10 mouse cellular contexts compared by ENCODE assay signal in genomic region chr3:122184109-122184508, GRCm38 (mm10).
DNase-seq lines count a peak whose midpoint lies in the region; ATAC-seq lines count a peak whose summit lies in the region.
"Had no signal": no experiment of that assay in that cellular context is flagged by ENCODE, and none has a peak within 500 bp of the region (broad histone marks: within the 10 kb centered on the region; RNA-seq: fewer than 3 reads in every experiment).

No protein-coding gene starts in this region.

- H3K27me3 ChIP-seq in embryonic facial prominence, embryonic 12.5 days = no peaks in the 10 kb centered on the region
- H3K27me3 ChIP-seq: midbrain, embryonic 15.5 days had no signal

- no peak overlapping the region for H3K4me2 ChIP-seq in embryonic facial prominence, embryonic 12.5 days (replicated peaks)
- H3K4me2 ChIP-seq: midbrain, embryonic 15.5 days had no signal

- H3K4me3 ChIP-seq in embryonic facial prominence, embryonic 12.5 days = no peak overlapping the region
- H3K4me3 ChIP-seq: heart, embryonic 10.5 days; midbrain, embryonic 15.5 days had no signal

- H3K27ac ChIP-seq in embryonic facial prominence, embryonic 12.5 days = no peak overlapping the region
- H3K27ac ChIP-seq: heart, embryonic 10.5 days; midbrain, embryonic 15.5 days had no signal

- H3K36me3 ChIP-seq in embryonic facial prominence, embryonic 12.5 days = no peaks in the 10 kb centered on the region
- H3K36me3 ChIP-seq: heart, embryonic 10.5 days; midbrain, embryonic 15.5 days had no signal

- H3K9ac ChIP-seq in embryonic facial prominence, embryonic 12.5 days = no peak overlapping the region
- H3K9ac ChIP-seq: midbrain, embryonic 15.5 days had no signal

- H3K4me1 ChIP-seq in embryonic facial prominence, embryonic 12.5 days = no peaks in the 10 kb centered on the region
- H3K4me1 ChIP-seq: heart, embryonic 10.5 days; midbrain, embryonic 15.5 days had no signal

- H3K9me3 ChIP-seq in embryonic facial prominence, embryonic 12.5 days = no peaks in the 10 kb centered on the region
- H3K9me3 ChIP-seq: heart, embryonic 10.5 days; midbrain, embryonic 15.5 days had no signal

- WGBS in embryonic facial prominence, embryonic 12.5 days = 52% methylated on average over 11 of the region's 11 CpGs

- peak; percentile 21 for DNase-seq in heart, postnatal 4 days
- no peak for DNase-seq in heart, postnatal 10 days
- peak; percentile 16 for DNase-seq in retina, postnatal 1 day
- no peak for DNase-seq in retina, embryonic 14.5 days (ENCODE audit: low spot score)
- no peak for DNase-seq in layer of hippocampus, postnatal 25 days (ENCODE audit: extremely low spot score in 1 of 2, low spot score in 1 of 2)
- no peak for DNase-seq in layer of hippocampus, adult 18-20 months (ENCODE audit: low spot score in 2 of 2)
- DNase-seq in layer of hippocampus, postnatal 10 days (ENCODE audit: low spot score in 2 of 2) = no peak

- 0 out of 2 replicates have a peak, but pooled peaks have one; percentile 28 for ATAC-seq in embryonic facial prominence, embryonic 12.5 days (ENCODE audit: insufficient number of reproducible peaks, insufficient read depth, low FRiP score, low TSS enrichment)
- ATAC-seq: midbrain, embryonic 15.5 days had no signal

- intact Hi-C loops in heart, postnatal 10 days (cut with DNase I) = no loop called here

Comparison
In these comparisons a context has a peak if more than half of its experiments do, and no peak if none do; other contexts are left out.
1. DNase-seq: peak in heart, postnatal 4 days (single experiment) and retina, postnatal 1 day (single experiment); none in heart, postnatal 10 days (0 of 2), retina, embryonic 14.5 days (single experiment), layer of hippocampus, postnatal 25 days (0 of 2), layer of hippocampus, adult 18-20 months (0 of 2) and layer of hippocampus, postnatal 10 days (0 of 2).